Mouse (Mus musculus): ENCODE measurements at regions not wholly inside any gene's neighbourhood (a gene's known extent, or its start where the extent isn't known, plus 50 kb on each side); places are given as distances from the start of the nearest gene placed in this dataset.

- H3K36me3 ChIP-seq (ENCODE audit: control insufficient read depth, insufficient read depth, low read length, poor library complexity, severe bottlenecking): no peaks in the 10 kb centered on the region
- H3K9ac ChIP-seq (ENCODE audit: low read depth, poor library complexity, severe bottlenecking): no peak overlapping the region
- no peak overlapping the region for H3K4me3 ChIP-seq (ENCODE audit: low read depth, low read length)
- no peak overlapping the region for H3K27ac ChIP-seq (ENCODE audit: insufficient read depth, low read length)
- no peaks in the 10 kb centered on the region for H3K9me3 ChIP-seq (replicated peaks; ENCODE audit: control insufficient read depth, insufficient read depth, low read length, poor library complexity, severe bottlenecking)
- H3K4me1 ChIP-seq (ENCODE audit: control insufficient read depth, insufficient read depth, low read length): no peaks in the 10 kb centered on the region
- no peak for TF ChIP-seq POLR2A (IDR thresholded peaks at IDR 0.05; ENCODE audit: insufficient read depth, low read length)
- no peak for TF ChIP-seq EP300 (IDR thresholded peaks at IDR 0.05; ENCODE audit: insufficient read depth, low read depth, low read length)
- no peak for TF ChIP-seq CTCF (IDR thresholded peaks at IDR 0.05; ENCODE audit: low read depth, low read length)
- no peaks in the 10 kb centered on the region for H3K27me3 ChIP-seq (ENCODE audit: control insufficient read depth, insufficient read depth, low read length, poor library complexity, severe bottlenecking)
These were observed 156.0 kb upstream of the Gm3448 start for GRCm38 (mm10) chr17:15197361-15197760.

DNA sequence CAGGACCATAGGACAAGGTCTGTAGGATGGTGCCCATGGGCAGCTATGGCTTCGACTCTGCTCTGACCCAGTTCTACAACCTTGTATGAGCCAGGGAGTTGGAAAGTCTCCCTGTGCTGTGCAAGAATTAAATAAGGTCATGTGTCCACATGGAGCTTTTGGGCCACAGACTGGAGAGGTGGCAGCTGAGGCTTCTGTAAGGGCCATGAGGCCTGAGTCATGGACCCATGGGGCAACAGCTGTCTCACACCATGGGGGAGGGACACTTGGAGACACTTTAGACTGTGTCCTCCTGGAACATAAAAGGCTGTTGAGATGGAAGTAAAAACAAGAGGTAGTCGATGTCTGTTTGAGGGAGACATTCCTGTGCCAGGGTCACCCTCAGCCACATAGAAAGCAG lies 154.5 kb upstream of the Gm3448 start:
- no peak overlapping the region for H3K9ac ChIP-seq (ENCODE audit: low read depth, poor library complexity, severe bottlenecking)
- H3K4me1 ChIP-seq (ENCODE audit: control insufficient read depth, insufficient read depth, low read length): no peaks in the 10 kb centered on the region
- H3K27me3 ChIP-seq (ENCODE audit: control insufficient read depth, insufficient read depth, low read length, poor library complexity, severe bottlenecking): no peaks in the 10 kb centered on the region
- no peak overlapping the region for H3K4me3 ChIP-seq (ENCODE audit: low read depth, low read length)
- H3K27ac ChIP-seq (ENCODE audit: insufficient read depth, low read length): no peak overlapping the region
- H3K36me3 ChIP-seq (ENCODE audit: control insufficient read depth, insufficient read depth, low read length, poor library complexity, severe bottlenecking): no peaks in the 10 kb centered on the region
- no peaks in the 10 kb centered on the region for H3K9me3 ChIP-seq (replicated peaks; ENCODE audit: control insufficient read depth, insufficient read depth, low read length, poor library complexity, severe bottlenecking)
- no peak for TF ChIP-seq POLR2A (IDR thresholded peaks at IDR 0.05; ENCODE audit: insufficient read depth, low read length)
- no peak for TF ChIP-seq EP300 (IDR thresholded peaks at IDR 0.05; ENCODE audit: insufficient read depth, low read depth, low read length)
- no peak for TF ChIP-seq CTCF (IDR thresholded peaks at IDR 0.05; ENCODE audit: low read depth, low read length)

DNA sequence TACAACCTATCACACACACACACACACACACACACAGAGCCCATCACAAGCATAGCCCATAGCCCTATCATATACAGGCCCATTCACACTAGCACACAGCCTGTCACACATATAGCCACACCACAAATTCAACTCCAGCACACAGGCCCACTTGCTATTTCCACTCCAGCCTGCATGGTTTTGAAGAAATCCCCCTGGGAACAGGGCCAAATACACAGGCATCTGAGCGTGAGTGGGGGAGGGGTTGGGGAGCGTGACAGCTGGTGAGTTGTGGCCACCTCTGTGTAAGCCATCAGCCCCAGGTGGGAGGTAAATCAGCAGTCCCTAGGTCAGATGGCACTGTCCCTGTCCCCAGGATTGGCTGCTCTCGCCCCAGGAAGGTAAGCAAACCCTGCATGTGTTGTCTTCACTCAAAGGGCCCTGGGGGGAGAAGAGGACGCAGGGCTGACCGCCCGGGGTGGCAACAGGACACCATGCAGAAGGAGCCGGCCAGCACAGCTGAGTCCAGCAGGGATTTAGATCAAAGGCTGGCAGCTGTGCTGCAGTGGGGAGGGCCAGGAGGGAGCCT lies 153.6 kb upstream of the Gm3448 start:
- TF ChIP-seq CTCF (IDR thresholded peaks at IDR 0.05; ENCODE audit: low read depth, low read length) (no peak), POLR2A (IDR thresholded peaks at IDR 0.05; ENCODE audit: insufficient read depth, low read length) (no peak), EP300 (IDR thresholded peaks at IDR 0.05; ENCODE audit: insufficient read depth, low read depth, low read length) (no peak)
- H3K36me3 ChIP-seq (ENCODE audit: control insufficient read depth, insufficient read depth, low read length, poor library complexity, severe bottlenecking): no peaks in the 10 kb centered on the region
- H3K4me1 ChIP-seq (ENCODE audit: control insufficient read depth, insufficient read depth, low read length): peaks cover 3% of the 10 kb centered on the region
- no peaks in the 10 kb centered on the region for H3K27me3 ChIP-seq (ENCODE audit: control insufficient read depth, insufficient read depth, low read length, poor library complexity, severe bottlenecking)
- H3K4me3 ChIP-seq (ENCODE audit: low read depth, low read length): no peak overlapping the region
- H3K27ac ChIP-seq (ENCODE audit: insufficient read depth, low read length): no peak overlapping the region
- H3K9ac ChIP-seq (ENCODE audit: low read depth, poor library complexity, severe bottlenecking): no peak overlapping the region
- no peaks in the 10 kb centered on the region for H3K9me3 ChIP-seq (replicated peaks; ENCODE audit: control insufficient read depth, insufficient read depth, low read length, poor library complexity, severe bottlenecking)

DNA sequence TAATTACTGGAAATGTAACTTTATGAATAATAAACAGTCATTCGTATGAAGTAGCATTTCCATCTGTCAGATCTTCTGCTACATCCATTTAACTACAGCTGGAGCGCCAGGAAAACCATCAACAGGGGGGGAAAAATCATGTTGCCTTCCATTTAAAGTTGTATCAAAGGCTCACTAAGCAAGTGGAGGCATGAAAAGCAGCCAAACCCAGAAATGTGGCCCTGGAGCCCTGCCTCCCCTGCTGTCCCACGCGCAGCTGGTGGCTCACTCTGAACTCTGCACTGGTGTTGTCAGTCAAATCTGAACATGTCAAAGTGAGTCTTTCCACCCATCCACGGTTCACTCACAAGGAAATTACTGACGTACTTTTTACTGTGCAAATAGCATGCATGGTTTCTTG lies 152.5 kb upstream of the Gm3448 start:
- Histone ChIP-seq H3K4me1 (ENCODE audit: control insufficient read depth, insufficient read depth, low read length) (peaks cover 3% of the 10 kb centered on the region), H3K9me3 (replicated peaks; ENCODE audit: control insufficient read depth, insufficient read depth, low read length, poor library complexity, severe bottlenecking) (no peaks in the 10 kb centered on the region), H3K9ac (ENCODE audit: low read depth, poor library complexity, severe bottlenecking) (no peak overlapping the region), H3K4me3 (ENCODE audit: low read depth, low read length) (no peak overlapping the region), H3K27me3 (ENCODE audit: control insufficient read depth, insufficient read depth, low read length, poor library complexity, severe bottlenecking) (no peaks in the 10 kb centered on the region), H3K27ac (ENCODE audit: insufficient read depth, low read length) (no peak overlapping the region), H3K36me3 (ENCODE audit: control insufficient read depth, insufficient read depth, low read length, poor library complexity, severe bottlenecking) (no peaks in the 10 kb centered on the region)
- TF ChIP-seq CTCF (IDR thresholded peaks at IDR 0.05; ENCODE audit: low read depth, low read length) (no peak), EP300 (IDR thresholded peaks at IDR 0.05; ENCODE audit: insufficient read depth, low read depth, low read length) (no peak), POLR2A (IDR thresholded peaks at IDR 0.05; ENCODE audit: insufficient read depth, low read length) (no peak)

DNA sequence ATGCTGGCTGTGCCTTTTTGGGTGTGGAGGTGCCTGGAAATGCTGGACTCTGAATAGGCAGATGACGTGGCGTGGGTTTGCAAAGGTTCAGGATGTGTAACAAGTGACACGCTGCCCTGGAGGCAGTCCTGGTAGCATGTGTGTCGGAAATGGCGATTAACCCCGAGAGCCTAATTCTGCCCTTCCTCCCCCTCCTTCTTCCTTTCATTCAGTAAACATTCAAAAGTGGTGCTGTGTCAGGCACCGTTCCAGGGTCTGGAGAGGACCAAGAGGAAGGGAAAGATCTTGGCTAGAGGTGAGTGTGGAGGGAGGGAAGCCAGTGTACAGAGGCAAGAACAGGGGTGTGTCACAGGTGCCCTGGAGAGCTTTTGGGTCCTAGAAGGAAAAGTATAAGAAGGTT lies 151.5 kb upstream of the Gm3448 start:
- no peak for TF ChIP-seq EP300 (IDR thresholded peaks at IDR 0.05; ENCODE audit: insufficient read depth, low read depth, low read length)
- no peak for TF ChIP-seq POLR2A (IDR thresholded peaks at IDR 0.05; ENCODE audit: insufficient read depth, low read length)
- TF ChIP-seq CTCF (IDR thresholded peaks at IDR 0.05; ENCODE audit: low read depth, low read length): no peak
- Histone ChIP-seq H3K27ac (ENCODE audit: insufficient read depth, low read length) (no peak overlapping the region), H3K9ac (ENCODE audit: low read depth, poor library complexity, severe bottlenecking) (no peak overlapping the region)

DNA sequence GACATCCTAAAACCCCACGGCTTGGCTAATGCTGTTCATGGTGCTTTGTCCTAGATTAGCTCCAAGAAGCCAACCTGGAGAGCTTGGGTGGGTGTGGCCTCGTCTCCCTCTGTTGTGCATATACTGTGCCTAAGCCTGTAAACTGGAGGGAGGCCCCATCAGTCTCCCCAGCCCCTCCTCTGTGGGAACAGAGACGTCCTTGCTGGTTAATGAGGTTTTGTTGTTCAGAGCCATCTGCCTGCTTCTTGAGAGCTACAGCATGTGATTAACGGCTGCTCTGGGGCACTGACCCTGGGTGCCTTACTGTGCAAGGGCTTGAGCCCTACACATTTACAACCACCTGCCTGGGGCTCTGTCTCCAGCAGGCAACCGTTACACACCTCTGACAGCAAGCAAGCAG lies 143.9 kb upstream of the Gm3448 start:
- no peaks in the 10 kb centered on the region for H3K9me3 ChIP-seq (replicated peaks; ENCODE audit: control insufficient read depth, insufficient read depth, low read length, poor library complexity, severe bottlenecking)
- TF ChIP-seq POLR2A (IDR thresholded peaks at IDR 0.05; ENCODE audit: insufficient read depth, low read length): no peak
- TF ChIP-seq EP300 (IDR thresholded peaks at IDR 0.05; ENCODE audit: insufficient read depth, low read depth, low read length): peak; percentile 55; the same call in 1 of the 2 replicates
- H3K27ac ChIP-seq (ENCODE audit: insufficient read depth, low read length): no peak overlapping the region
- H3K27me3 ChIP-seq (ENCODE audit: control insufficient read depth, insufficient read depth, low read length, poor library complexity, severe bottlenecking): no peaks in the 10 kb centered on the region
- H3K36me3 ChIP-seq (ENCODE audit: control insufficient read depth, insufficient read depth, low read length, poor library complexity, severe bottlenecking): no peaks in the 10 kb centered on the region
- no peak overlapping the region for H3K4me3 ChIP-seq (ENCODE audit: low read depth, low read length)
- H3K4me1 ChIP-seq (ENCODE audit: control insufficient read depth, insufficient read depth, low read length): peaks cover 5% of the 10 kb centered on the region
- H3K9ac ChIP-seq (ENCODE audit: low read depth, poor library complexity, severe bottlenecking): no peak overlapping the region

More for the DNA sequence above, 151.5 kb upstream of the Gm3448 start:
- peaks cover 3% of the 10 kb centered on the region for H3K4me1 ChIP-seq (ENCODE audit: control insufficient read depth, insufficient read depth, low read length)
- H3K27me3 ChIP-seq (ENCODE audit: control insufficient read depth, insufficient read depth, low read length, poor library complexity, severe bottlenecking): no peaks in the 10 kb centered on the region
- H3K9me3 ChIP-seq (replicated peaks; ENCODE audit: control insufficient read depth, insufficient read depth, low read length, poor library complexity, severe bottlenecking): no peaks in the 10 kb centered on the region
- H3K36me3 ChIP-seq (ENCODE audit: control insufficient read depth, insufficient read depth, low read length, poor library complexity, severe bottlenecking): no peaks in the 10 kb centered on the region
- H3K4me3 ChIP-seq (ENCODE audit: low read depth, low read length): no peak overlapping the region
